Mouse (Mus musculus) limb, embryonic 12.5 days (tissue): ENCODE results near the gene Fkbp5. TPM values are rescaled to one million over a fixed set of nuclear protein-coding genes. Genes with fewer than 3 reads are reported as not detected.
"Not testable (repeated sequence)": the region's sequence is repeated elsewhere in the genome, so short reads cannot be mapped to it uniquely, and the experiment has no call there.

Source experiments
- ATAC-seq: fragments of 200-750 bp; cut with Nextera tagmentation; 2 replicates; pipeline ENCODE4 v1.8.0; 2017; ENCODE audit warnings: low read depth, moderate TSS enrichment; ENCODE audit not compliant: insufficient number of reproducible peaks, insufficient read depth, low FRiP score, low TSS enrichment
- H3K27ac ChIP-seq: fragments of 300-500 bp; sonication (generic); 2 replicates; pipeline ENCODE4 v1.5.1; 2016; ENCODE audit warnings: mild to moderate bottlenecking, moderate library complexity
- H3K27me3 ChIP-seq: fragments of 300-500 bp; sonication (generic); 2 replicates; pipeline ENCODE4 v1.6.1; 2016; ENCODE audit warnings: mild to moderate bottlenecking, moderate library complexity
- H3K36me3 ChIP-seq: fragments of 300-500 bp; sonication (generic); 2 replicates; pipeline ENCODE4 v1.6.1; 2016; ENCODE audit warnings: mild to moderate bottlenecking, moderate library complexity
- H3K4me1 ChIP-seq: fragments of 300-500 bp; sonication (generic); replicated peaks from 2 replicates; pipeline ENCODE4 v1.6.1; 2016
- H3K4me2 ChIP-seq: fragments of 300-500 bp; sonication (generic); 2 replicates; pipeline ENCODE4 v1.6.1; 2016; ENCODE audit warnings: mild to moderate bottlenecking, moderate library complexity
- H3K4me3 ChIP-seq: fragments of 300-500 bp; sonication (generic); replicated peaks from 2 replicates; pipeline ENCODE4 v1.5.1; 2016; ENCODE audit warnings: mild to moderate bottlenecking
- H3K9ac ChIP-seq: fragments of 300-500 bp; sonication (generic); replicated peaks from 2 replicates; pipeline ENCODE4 v1.6.1; 2016; ENCODE audit warnings: mild to moderate bottlenecking, moderate library complexity
- H3K9me3 ChIP-seq: fragments of 300-500 bp; sonication (generic); 2 replicates; pipeline ENCODE4 v1.6.1; 2016; ENCODE audit warnings: mild to moderate bottlenecking, moderate library complexity
- WGBS: fragments of 180-500 bp; shearing (Covaris S2); methylation state at CpG from one replicate; pipeline ENCODE4 v1.1.7; 2016; 5-methylcytosine and 5-hydroxymethylcytosine counted together
- polyA plus RNA-seq: library from polyadenylated mRNA; unstranded; fragments of >200 nt; fragmentation: Nextera tagmentation; extraction: Ambion mirVana; gene quantifications from 2 replicates; pipeline ENCODE4 v1.2.1, GENCODE M21; 2016

Fkbp5 gene
- polyA plus RNA-seq, 1 experiment from 2014 or later = 42.4 TPM

- whole genome bisulfite sequencing = 61% methylated on average over 5 of the region's 5 CpGs
- Histone ChIP-seq H3K9me3 (no peaks in the 10 kb centered on the region), H3K27ac (no peak overlapping the region), H3K9ac (no peak overlapping the region), H3K36me3 (no peaks in the 10 kb centered on the region), H3K27me3 (peaks cover 27% of the 10 kb centered on the region), H3K4me3 (no peak overlapping the region), H3K4me2 (no peak overlapping the region), H3K4me1 (peaks cover 9% of the 10 kb centered on the region)
- no peak for ATAC-seq
Observed at GRCm38 (mm10) chr17:28369056-28369455, 148.3 kb downstream of the Fkbp5 start.

DNA sequence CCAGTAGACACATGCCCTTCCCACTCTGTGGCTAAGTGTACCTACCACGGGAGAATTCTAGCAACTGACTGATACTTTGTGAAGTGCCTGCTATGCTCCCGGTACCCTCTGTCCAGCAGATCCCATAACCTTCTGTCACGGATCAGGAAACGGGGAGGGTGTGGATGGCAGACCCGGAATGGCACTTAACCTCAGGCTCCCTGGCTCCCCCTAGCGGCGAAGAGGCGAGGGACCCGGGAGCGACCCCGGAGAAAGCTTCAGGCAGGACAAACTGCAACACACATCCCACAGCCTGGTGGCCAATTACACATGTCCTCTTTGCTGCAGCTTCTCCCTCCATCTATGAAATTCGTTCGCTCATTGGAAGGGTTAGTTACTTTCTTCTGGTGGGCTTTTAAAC lies 148.9 kb downstream of the Fkbp5 start:
- Histone ChIP-seq H3K27me3 (peaks cover 27% of the 10 kb centered on the region), H3K4me2 (no peak overlapping the region), H3K9me3 (no peaks in the 10 kb centered on the region), H3K27ac (no peak overlapping the region), H3K9ac (no peak overlapping the region), H3K36me3 (no peaks in the 10 kb centered on the region), H3K4me3 (no peak overlapping the region), H3K4me1 (peaks cover 15% of the 10 kb centered on the region)
- 6% methylated on average over 13 of the region's 13 CpGs for WGBS
- ATAC-seq = no peak

DNA sequence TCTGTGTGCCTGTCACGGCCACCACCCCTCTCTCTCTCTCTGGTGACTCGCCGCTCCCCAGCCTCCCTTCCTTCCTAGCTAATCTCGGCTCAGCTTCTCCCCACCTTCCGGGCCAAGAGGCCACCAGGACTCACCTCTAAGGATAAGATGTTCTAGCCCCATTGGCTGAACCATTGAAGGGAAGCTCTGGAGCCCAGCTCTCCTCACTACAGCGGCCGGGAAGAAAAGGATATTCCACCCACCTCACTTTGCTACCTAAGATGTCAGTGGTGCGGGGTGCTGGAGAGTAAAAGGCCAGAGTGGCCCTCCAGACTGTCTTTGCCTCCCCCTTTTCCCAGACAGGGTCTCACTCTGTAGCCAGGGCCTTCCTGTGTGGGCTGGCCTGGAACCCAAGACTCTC lies 152.2 kb downstream of the Fkbp5 start, which contains the start of gene Tulp1:
Gene Tulp1 (minus strand): TSS at position 101 of the 400 bp plus-strand sequence.
- peaks cover 55% of the 10 kb centered on the region for H3K27me3 ChIP-seq
- no peaks in the 10 kb centered on the region for H3K9me3 ChIP-seq
- WGBS = 22% methylated on average over 8 of the region's 8 CpGs
- no peak for ATAC-seq
- peaks cover 30% of the 10 kb centered on the region for H3K4me1 ChIP-seq
- H3K27ac ChIP-seq = no peak within 1 kb of the TSS
- H3K4me3 ChIP-seq = peak within 1 kb of the TSS; percentile 40
- H3K9ac ChIP-seq = peak within 1 kb of the TSS; percentile 54; the same call in 1 of the 2 replicates
- H3K36me3 ChIP-seq = no peaks in the 10 kb centered on the region
- H3K4me2 ChIP-seq = peak within 1 kb of the TSS; percentile 67

GRCm38 (mm10) chr17:28363507-28363906 lies 153.8 kb downstream of the Fkbp5 start:
- Histone ChIP-seq H3K27ac (no peak overlapping the region), H3K9me3 (peaks cover 3% of the 10 kb centered on the region; the same call in 1 of the 2 replicates), H3K36me3 (no peaks in the 10 kb centered on the region), H3K4me1 (peaks cover 30% of the 10 kb centered on the region), H3K27me3 (peaks cover 72% of the 10 kb centered on the region), H3K4me3 (peak overlapping the region; percentile 40), H3K9ac (peak overlapping the region; percentile 54; the same call in 1 of the 2 replicates), H3K4me2 (peak overlapping the region; percentile 67)
- 12% methylated on average over 6 of the region's 6 CpGs for WGBS
- no peak for ATAC-seq

DNA sequence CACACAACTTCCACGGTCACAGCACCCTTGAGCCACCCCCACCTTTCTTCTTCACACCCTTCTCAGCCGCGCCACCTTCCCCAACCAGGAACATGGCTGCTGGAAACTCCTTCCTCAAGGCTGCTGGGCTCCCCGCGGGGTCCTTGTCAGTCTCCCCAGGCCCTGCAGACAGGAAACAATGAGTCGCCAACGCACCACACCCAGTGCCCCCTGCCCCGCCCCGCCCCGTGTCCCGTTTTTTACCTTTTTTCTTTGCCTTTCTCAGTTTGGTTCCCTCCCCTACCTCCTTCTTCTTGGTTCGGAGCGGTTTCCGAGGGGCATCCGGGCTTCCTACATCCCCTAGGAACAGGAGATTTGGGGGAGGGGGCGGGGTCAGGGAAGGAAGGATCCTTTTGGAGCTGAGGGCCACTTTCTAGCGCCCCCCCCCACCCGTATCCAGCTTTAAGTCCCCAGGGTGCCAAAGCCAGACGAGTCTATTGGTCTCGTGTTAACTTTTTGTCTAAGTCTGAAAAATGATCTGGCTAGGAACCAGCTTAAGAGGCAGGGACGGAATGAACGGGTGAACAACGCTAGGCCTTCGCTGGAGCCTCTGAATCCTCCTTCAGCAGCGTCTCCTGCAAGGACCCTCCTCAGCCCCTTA lies 154.6 kb downstream of the Fkbp5 start:
- no peak; the same call in 1 of the 2 replicates for ATAC-seq
- H3K9me3 ChIP-seq = peaks cover 3% of the 10 kb centered on the region; the same call in 1 of the 2 replicates
- no peaks in the 10 kb centered on the region for H3K36me3 ChIP-seq
- peak overlapping the region; percentile 40 for H3K4me3 ChIP-seq
- H3K27ac ChIP-seq = 0 out of 2 replicates have a peak overlapping the region, but pooled peaks have one; percentile 12
- peaks cover 30% of the 10 kb centered on the region for H3K4me1 ChIP-seq
- peak overlapping the region; percentile 54 for H3K9ac ChIP-seq
- peak overlapping the region; percentile 67 for H3K4me2 ChIP-seq
- 2% methylated on average over 25 of the region's 25 CpGs for WGBS
- peaks cover 79% of the 10 kb centered on the region for H3K27me3 ChIP-seq

DNA sequence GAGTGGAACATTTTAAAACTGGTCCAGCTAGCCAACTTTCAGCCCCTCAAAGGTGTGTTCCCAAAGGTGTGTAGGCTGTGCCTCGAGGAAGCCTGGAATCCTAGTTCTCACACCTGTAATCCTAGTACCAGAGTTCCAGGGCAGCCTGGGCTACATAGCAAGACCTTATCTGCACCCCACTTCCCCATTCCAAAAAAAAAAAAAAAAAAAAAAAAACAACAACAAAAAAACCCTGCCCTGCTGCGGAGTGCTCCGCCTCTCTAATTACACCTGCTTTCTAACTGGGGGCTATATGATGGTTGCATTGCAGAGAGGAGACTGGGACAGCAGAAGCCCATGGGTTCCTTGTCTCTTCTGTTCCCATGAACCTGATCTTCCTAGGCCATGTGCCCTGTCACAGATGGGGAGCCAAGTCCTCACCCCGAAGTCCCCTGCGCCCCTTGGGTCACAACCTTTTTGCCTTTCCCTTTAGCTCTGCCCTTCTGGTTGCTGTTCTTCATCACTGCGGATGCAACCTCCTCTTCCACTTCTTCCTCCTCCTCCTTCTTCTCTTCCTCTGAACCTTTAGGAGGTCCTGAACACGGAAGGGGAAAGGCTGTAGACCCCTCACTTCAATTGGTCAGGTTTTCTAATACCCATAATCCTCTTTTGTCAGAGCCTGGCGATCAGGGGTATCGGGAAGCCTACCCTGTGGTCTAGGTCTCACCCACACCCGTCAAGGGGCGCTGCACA lies 155.2 kb downstream of the Fkbp5 start:
- ATAC-seq = no peak
- Histone ChIP-seq H3K27ac (0 out of 2 replicates have a peak overlapping the region, but pooled peaks have one; percentile 12), H3K4me3 (peak overlapping the region; percentile 40), H3K36me3 (no peaks in the 10 kb centered on the region), H3K9me3 (peaks cover 3% of the 10 kb centered on the region; the same call in 1 of the 2 replicates), H3K27me3 (peaks cover 84% of the 10 kb centered on the region), H3K4me1 (peaks cover 30% of the 10 kb centered on the region), H3K4me2 (peak overlapping the region; percentile 67), H3K9ac (peak overlapping the region; percentile 54)
- 36% methylated on average over 11 of the region's 11 CpGs for WGBS

- Histone ChIP-seq H3K36me3 (no peaks in the 10 kb centered on the region), H3K9ac (no peak overlapping the region), H3K27me3 (peaks cover 79% of the 10 kb centered on the region), H3K27ac (no peak overlapping the region), H3K4me1 (peaks cover 30% of the 10 kb centered on the region), H3K4me3 (no peak overlapping the region), H3K4me2 (no peak overlapping the region), H3K9me3 (peaks cover 3% of the 10 kb centered on the region; the same call in 1 of the 2 replicates)
- ATAC-seq = no peak
- WGBS = 83% methylated on average over 9 of the region's 9 CpGs
Observed at GRCm38 (mm10) chr17:28360531-28361277, 156.6 kb downstream of the Fkbp5 start.

DNA sequence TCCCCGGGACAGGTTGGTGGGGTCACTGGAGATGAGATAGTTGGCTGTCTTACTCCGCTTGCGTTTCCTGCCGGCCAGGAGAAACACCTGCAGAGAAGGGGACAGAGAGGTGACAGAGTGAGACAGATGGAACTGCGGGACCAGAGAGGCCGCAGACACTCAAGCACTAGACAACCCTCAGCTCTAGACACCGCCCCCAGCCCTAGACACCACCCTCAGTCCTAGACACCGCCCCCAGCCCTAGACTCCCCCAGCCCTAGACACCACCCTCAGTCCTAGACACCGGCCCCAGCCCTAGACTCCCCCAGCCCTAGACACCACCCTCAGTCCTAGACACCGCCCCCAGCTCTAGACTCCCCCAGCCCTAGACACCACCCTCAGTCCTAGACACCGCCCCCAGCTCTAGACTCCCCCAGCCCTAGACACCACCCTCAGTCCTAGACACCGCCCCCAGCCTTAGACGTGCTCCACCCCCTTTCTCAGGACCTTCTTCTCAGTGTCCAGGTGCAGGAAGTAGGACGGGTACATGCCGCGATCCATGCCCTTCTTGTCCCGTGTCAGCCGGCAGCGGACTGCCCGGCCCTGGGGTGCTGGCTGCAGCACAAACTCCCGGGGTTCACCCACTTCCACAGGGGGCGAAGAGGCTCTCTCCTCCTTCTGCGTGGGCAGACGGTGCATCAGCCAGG lies 158.6 kb downstream of the Fkbp5 start:
- H3K4me3 ChIP-seq, H3K36me3 ChIP-seq, H3K4me2 ChIP-seq, H3K9me3 ChIP-seq, H3K27ac ChIP-seq, H3K9ac ChIP-seq, ATAC-seq: not testable (repeated sequence)
- 20% methylated on average over 24 of the region's 24 CpGs for WGBS
- Histone ChIP-seq H3K27me3 (peaks cover 61% of the 10 kb centered on the region), H3K4me1 (peaks cover 17% of the 10 kb centered on the region)

GRCm38 (mm10) chr17:28355871-28356270 lies 161.5 kb downstream of the Fkbp5 start:
- H3K27ac ChIP-seq = no peak overlapping the region
- ATAC-seq = no peak
- 89% methylated on average over 12 of the region's 12 CpGs for whole genome bisulfite sequencing

DNA sequence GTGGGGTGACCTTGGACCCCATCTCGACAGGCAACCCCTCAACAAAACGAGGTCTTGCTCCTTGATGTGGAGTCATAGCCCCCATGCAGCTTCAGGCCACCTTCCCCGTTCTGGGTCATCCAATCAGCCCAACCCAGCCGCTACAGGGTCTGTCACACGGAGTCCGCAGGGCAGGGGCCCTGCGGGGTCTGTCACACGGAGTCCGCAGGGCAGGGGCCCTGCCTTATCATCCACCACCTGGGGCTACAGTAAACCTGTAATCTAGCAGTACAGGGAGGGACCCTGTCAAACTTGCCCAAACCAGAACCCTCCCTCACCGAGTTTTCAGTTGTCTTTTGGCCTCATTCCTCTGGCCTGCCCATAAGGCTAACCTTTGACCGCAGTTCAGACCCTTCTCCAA lies 165.3 kb downstream of the Fkbp5 start:
- H3K27me3 ChIP-seq = no peaks in the 10 kb centered on the region; the same call in 1 of the 2 replicates
- peak overlapping the region; percentile 93 for H3K4me3 ChIP-seq
- H3K36me3 ChIP-seq = no peaks in the 10 kb centered on the region
- peak overlapping the region; percentile 91 for H3K4me2 ChIP-seq
- H3K9ac ChIP-seq = peak overlapping the region; percentile 97
- WGBS = 13% methylated on average over 11 of the region's 11 CpGs
- no peaks in the 10 kb centered on the region for H3K9me3 ChIP-seq
- ATAC-seq = no peak
- H3K4me1 ChIP-seq = peaks cover 37% of the 10 kb centered on the region
- peak overlapping the region; percentile 99 for H3K27ac ChIP-seq

More at GRCm38 (mm10) chr17:28355871-28356270, 161.5 kb downstream of the Fkbp5 start:
- H3K27me3 ChIP-seq = peaks cover 36% of the 10 kb centered on the region
- peaks cover 3% of the 10 kb centered on the region; the same call in 1 of the 2 replicates for H3K9me3 ChIP-seq
- peaks cover 12% of the 10 kb centered on the region for H3K4me1 ChIP-seq
- H3K9ac ChIP-seq = no peak overlapping the region
- H3K36me3 ChIP-seq = no peaks in the 10 kb centered on the region
- no peak overlapping the region for H3K4me2 ChIP-seq
- H3K4me3 ChIP-seq = no peak overlapping the region
